In genomic region chr9:71666432-71666831, GRCm38 (mm10) we compare ENCODE assay signal across 14 mouse cellular contexts.
DNase-seq lines count a peak whose midpoint lies in the region; ATAC-seq and TF ChIP-seq lines count a peak whose summit lies in the region.
"Had no signal": no experiment of that assay in that cellular context is flagged by ENCODE, and none has a peak within 500 bp of the region (broad histone marks: within the 10 kb centered on the region; RNA-seq: fewer than 3 reads in every experiment).

No protein-coding gene starts in this region.

- H3K27me3 ChIP-seq in intestine, embryonic 14.5 days (replicated peaks; ENCODE audit: control insufficient read depth, insufficient read depth, low read length): no peaks in the 10 kb centered on the region
- no peaks in the 10 kb centered on the region for H3K27me3 ChIP-seq in intestine, embryonic 15.5 days (replicated peaks)
- no peaks in the 10 kb centered on the region for H3K27me3 ChIP-seq in heart, adult 2 months (ENCODE audit: control insufficient read depth, insufficient read depth, low read length)
- no peaks in the 10 kb centered on the region for H3K27me3 ChIP-seq in intestine, embryonic 16.5 days (replicated peaks; ENCODE audit: control insufficient read depth, insufficient read depth, low read length)
- no peaks in the 10 kb centered on the region for H3K27me3 ChIP-seq in midbrain, embryonic 14.5 days (ENCODE audit: control insufficient read depth, insufficient read depth, low read length)

- no peak for TF ChIP-seq EP300 in heart, adult 2 months (IDR thresholded peaks at IDR 0.05; ENCODE audit: insufficient read depth, low read depth, low read length)

- no peaks in the 10 kb centered on the region for H3K79me2 ChIP-seq in heart, adult 2 months (replicated peaks; ENCODE audit: control insufficient read depth, insufficient read depth, low read length)

- no peak for ATAC-seq in intestine, embryonic 14.5 days (replicated peaks; ENCODE audit: low FRiP score, low TSS enrichment, low read depth)
- ATAC-seq in intestine, embryonic 15.5 days: no peak
- 0 out of 2 replicates have a peak, but pooled peaks have one; percentile 5 for ATAC-seq in intestine, embryonic 16.5 days
- ATAC-seq in midbrain, embryonic 14.5 days (ENCODE audit: low FRiP score, low TSS enrichment): no peak
- ATAC-seq: CD4-positive, CD25-positive, alpha-beta regulatory T cell, adult 4 months; liver, postnatal 0 days had no signal

- H3K9me3 ChIP-seq in intestine, embryonic 14.5 days (ENCODE audit: control insufficient read depth, low read length): no peaks in the 10 kb centered on the region
- no peaks in the 10 kb centered on the region for H3K9me3 ChIP-seq in intestine, embryonic 15.5 days
- H3K9me3 ChIP-seq in intestine, embryonic 16.5 days (ENCODE audit: control insufficient read depth, low read length): no peaks in the 10 kb centered on the region
- H3K9me3 ChIP-seq in midbrain, embryonic 14.5 days (ENCODE audit: control insufficient read depth, low read length): no peaks in the 10 kb centered on the region

- H3K4me3 ChIP-seq in intestine, embryonic 14.5 days (ENCODE audit: low read depth, low read length): no peak overlapping the region
- no peak overlapping the region for H3K4me3 ChIP-seq in intestine, embryonic 15.5 days (replicated peaks)
- H3K4me3 ChIP-seq in heart, adult 2 months: no peak overlapping the region
- H3K4me3 ChIP-seq in intestine, embryonic 16.5 days (ENCODE audit: low read length): no peak overlapping the region
- H3K4me3 ChIP-seq in midbrain, embryonic 14.5 days (replicated peaks; ENCODE audit: low read depth, low read length): no peak overlapping the region
- H3K4me3 ChIP-seq: left cerebral cortex, adult 2 months had no signal

- TF ChIP-seq POLR2A in heart, adult 2 months (IDR thresholded peaks at IDR 0.05; ENCODE audit: insufficient read depth, low read depth, low read length): 0 out of 2 replicates have a peak, but pooled peaks have one; percentile 10

- no peak overlapping the region for H3K4me2 ChIP-seq in intestine, embryonic 14.5 days (ENCODE audit: low read length)
- no peak overlapping the region for H3K4me2 ChIP-seq in intestine, embryonic 15.5 days (replicated peaks)
- H3K4me2 ChIP-seq in intestine, embryonic 16.5 days (ENCODE audit: low read depth, low read length): no peak overlapping the region
- H3K4me2 ChIP-seq in midbrain, embryonic 14.5 days (ENCODE audit: low read length): no peak overlapping the region

- peak overlapping the region; percentile 44; the same call in 1 of the 2 replicates for H3K27ac ChIP-seq in intestine, embryonic 14.5 days (ENCODE audit: low read depth)
- H3K27ac ChIP-seq in intestine, embryonic 15.5 days: no peak overlapping the region
- H3K27ac ChIP-seq in heart, adult 2 months: peak overlapping the region; percentile 94
- peak overlapping the region; percentile 42; the same call in 1 of the 2 replicates for H3K27ac ChIP-seq in intestine, embryonic 16.5 days (ENCODE audit: low read length)
- H3K27ac ChIP-seq in midbrain, embryonic 14.5 days (replicated peaks; ENCODE audit: low read depth, low read length): no peak overlapping the region

- intact Hi-C loops in heart, adult 2 months (cut with DNase I): loop anchor here (2.0 to 5.0 kb wide), 2 partner anchors 28 to 106 kb away; partner anchors contain the start of gene Cgnl1
- intact Hi-C loops in left cerebral cortex, postnatal 25 days (cut with DNase I): no loop called here

- TF ChIP-seq CTCF in heart, adult 2 months (IDR thresholded peaks at IDR 0.05): peak; percentile 53

- H3K36me3 ChIP-seq in intestine, embryonic 14.5 days (ENCODE audit: control insufficient read depth, insufficient read depth, low read length): no peaks in the 10 kb centered on the region
- no peaks in the 10 kb centered on the region for H3K36me3 ChIP-seq in intestine, embryonic 15.5 days
- peaks cover 8% of the 10 kb centered on the region for H3K36me3 ChIP-seq in heart, adult 2 months (ENCODE audit: control insufficient read depth, insufficient read depth, low read length)
- no peaks in the 10 kb centered on the region for H3K36me3 ChIP-seq in intestine, embryonic 16.5 days (ENCODE audit: control insufficient read depth, insufficient read depth, low read length)
- no peaks in the 10 kb centered on the region for H3K36me3 ChIP-seq in midbrain, embryonic 14.5 days (ENCODE audit: control insufficient read depth, insufficient read depth, low read length)

- H3K4me1 ChIP-seq in intestine, embryonic 14.5 days (replicated peaks; ENCODE audit: control insufficient read depth, insufficient read depth, low read length): peaks cover 29% of the 10 kb centered on the region
- peaks cover 44% of the 10 kb centered on the region for H3K4me1 ChIP-seq in intestine, embryonic 15.5 days (replicated peaks)
- peaks cover 19% of the 10 kb centered on the region for H3K4me1 ChIP-seq in heart, adult 2 months (ENCODE audit: control insufficient read depth, insufficient read depth, low read length)
- H3K4me1 ChIP-seq in intestine, embryonic 16.5 days (ENCODE audit: control insufficient read depth, insufficient read depth, low read length): peaks cover 37% of the 10 kb centered on the region
- no peaks in the 10 kb centered on the region for H3K4me1 ChIP-seq in midbrain, embryonic 14.5 days (ENCODE audit: control insufficient read depth, insufficient read depth, low read length)

- 35% methylated on average over 6 of the region's 6 CpGs for WGBS in intestine, embryonic 14.5 days
- 45% methylated on average over 6 of the region's 6 CpGs for WGBS in intestine, embryonic 15.5 days
- WGBS in heart, adult 2 months: 43% methylated on average over 6 of the region's 6 CpGs
- 50% methylated on average over 6 of the region's 6 CpGs for WGBS in intestine, embryonic 16.5 days
- 84% methylated on average over 6 of the region's 6 CpGs for WGBS in midbrain, embryonic 14.5 days

- H3K9ac ChIP-seq in intestine, embryonic 14.5 days (ENCODE audit: low read length): no peak overlapping the region
- no peak overlapping the region for H3K9ac ChIP-seq in intestine, embryonic 15.5 days
- no peak overlapping the region for H3K9ac ChIP-seq in heart, adult 2 months (ENCODE audit: low read depth, low read length)
- no peak overlapping the region for H3K9ac ChIP-seq in intestine, embryonic 16.5 days (ENCODE audit: low read depth, low read length)
- no peak overlapping the region for H3K9ac ChIP-seq in midbrain, embryonic 14.5 days (replicated peaks; ENCODE audit: low read length)
- H3K9ac ChIP-seq: liver, postnatal 0 days had no signal

- DNase-seq in intestine, embryonic 14.5 days (ENCODE audit: low spot score): no peak
- DNase-seq in heart, adult 2 months: peak; percentile 43 to 47
- peak; percentile 69 for DNase-seq in lung, postnatal 36 days
- DNase-seq in left cerebral cortex, postnatal 25 days (ENCODE audit: low spot score in 2 of 2): no peak
- DNase-seq in ovary, postnatal 10 days (ENCODE audit: low spot score): no peak
- no peak for DNase-seq in midbrain, embryonic 14.5 days
- DNase-seq: cerebellum, postnatal 14 days; kidney, adult 8-10 months; liver, postnatal 0 days; retina, postnatal 1 day had no signal

Comparison
In these comparisons a context has a peak if more than half of its experiments do, and no peak if none do; other contexts are left out.
1. H3K27ac ChIP-seq: peak in intestine, embryonic 14.5 days (single experiment), heart, adult 2 months (single experiment) and intestine, embryonic 16.5 days (single experiment); none in intestine, embryonic 15.5 days (single experiment) and midbrain, embryonic 14.5 days (single experiment).
2. DNase-seq: peak in heart, adult 2 months (2 of 2) and lung, postnatal 36 days (single experiment); none in intestine, embryonic 14.5 days (single experiment), left cerebral cortex, postnatal 25 days (0 of 2), ovary, postnatal 10 days (single experiment) and midbrain, embryonic 14.5 days (single experiment).